Mouse (Mus musculus): ENCODE measurements at regions not wholly inside any gene's neighbourhood (a gene's known extent, or its start where the extent isn't known, plus 50 kb on each side); places are given as distances from the start of the nearest gene placed in this dataset.

DNA sequence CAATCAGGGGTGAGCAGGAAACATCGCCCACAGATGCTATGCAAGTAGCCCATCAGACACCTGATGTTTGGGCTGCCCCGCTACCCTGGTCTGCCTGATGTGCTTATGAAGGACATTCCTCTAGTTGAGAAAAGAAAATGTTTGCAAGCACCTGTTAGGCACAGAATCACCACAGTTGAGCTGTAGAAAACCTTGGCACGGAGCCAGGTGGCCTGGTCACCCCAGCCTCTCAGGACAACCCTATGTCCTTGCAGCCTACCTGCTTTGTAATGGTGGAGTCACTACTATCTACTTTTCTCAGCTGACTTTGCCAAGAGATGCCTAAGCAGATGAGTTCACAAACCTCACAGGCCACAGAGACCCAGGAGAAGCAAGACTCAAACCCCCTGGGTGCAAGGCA lies 86.9 kb upstream of the Irx2 start:
- no peak for TF ChIP-seq FLI1 (IDR thresholded peaks at IDR 0.05; ENCODE audit: low read length)
- TF ChIP-seq GATA1 (IDR thresholded peaks at IDR 0.05; ENCODE audit: borderline replicate concordance, low read length) = no peak
